Mouse (Mus musculus): ENCODE measurements at regions not wholly inside any gene's neighbourhood (a gene's known extent, or its start where the extent isn't known, plus 50 kb on each side); places are given as distances from the start of the nearest gene placed in this dataset.

DNA sequence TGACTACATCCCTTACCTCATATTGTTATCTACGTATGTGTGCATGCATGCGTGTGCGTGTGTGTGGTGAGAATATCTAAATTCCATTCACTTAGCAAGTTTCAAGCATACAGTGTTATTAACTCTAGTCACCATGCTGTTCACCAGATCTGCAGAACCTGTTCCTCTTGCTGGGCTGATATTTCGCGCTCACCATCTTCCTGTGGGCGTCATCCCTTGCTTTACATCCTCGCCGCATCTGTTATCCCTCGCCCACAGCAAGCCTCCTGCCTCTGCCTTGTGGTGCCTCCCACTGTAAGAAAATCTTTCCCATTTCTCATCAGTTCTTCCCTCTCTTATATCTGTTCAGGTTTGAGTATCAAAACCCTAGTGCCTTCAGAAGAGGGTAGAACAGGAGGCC lies 124.4 kb upstream of the Atp2b1 start:
- no peaks in the 10 kb centered on the region for H3K9me3 ChIP-seq
- H3K4me2 ChIP-seq, result no peak overlapping the region
- no peak for ATAC-seq (ENCODE audit: insufficient read depth, low FRiP score, low read depth)
- no peak overlapping the region for H3K4me3 ChIP-seq (replicated peaks)
- H3K4me1 ChIP-seq, result no peaks in the 10 kb centered on the region
- no peak overlapping the region for H3K27ac ChIP-seq
- no peaks in the 10 kb centered on the region for H3K36me3 ChIP-seq
- WGBS, result 92% methylated on average over 9 of the region's 9 CpGs
- no peaks in the 10 kb centered on the region for H3K27me3 ChIP-seq (replicated peaks)
- no peak overlapping the region for H3K9ac ChIP-seq

DNA sequence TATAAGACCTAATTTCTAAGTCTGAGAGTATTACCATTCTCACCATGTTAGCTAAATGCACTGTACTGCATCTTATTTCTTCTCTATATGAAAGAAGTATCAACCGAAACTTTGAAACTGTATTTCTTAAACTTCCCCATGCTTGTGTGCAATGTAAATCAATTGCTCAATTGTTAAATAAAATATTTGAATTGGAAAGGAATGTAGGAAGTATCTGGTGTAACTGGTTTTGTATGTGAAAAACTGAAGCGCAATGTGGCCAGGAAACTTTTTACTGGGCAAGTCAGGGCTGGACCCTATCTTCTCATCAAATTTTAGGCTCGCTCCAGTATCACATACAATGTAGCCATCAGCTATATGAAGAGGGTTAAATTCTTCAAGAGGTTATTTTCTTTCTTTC lies 123.8 kb upstream of the Atp2b1 start:
- H3K4me3 ChIP-seq (replicated peaks), result no peak overlapping the region
- 86% methylated on average over 3 of the region's 3 CpGs for WGBS
- H3K27me3 ChIP-seq (replicated peaks), result no peaks in the 10 kb centered on the region
- H3K9ac ChIP-seq, result no peak overlapping the region
- H3K9me3 ChIP-seq, result no peaks in the 10 kb centered on the region
- no peak for ATAC-seq (ENCODE audit: insufficient read depth, low FRiP score, low read depth)
- no peaks in the 10 kb centered on the region for H3K36me3 ChIP-seq
- H3K27ac ChIP-seq, result no peak overlapping the region
- H3K4me2 ChIP-seq, result no peak overlapping the region
- H3K4me1 ChIP-seq, result no peaks in the 10 kb centered on the region

DNA sequence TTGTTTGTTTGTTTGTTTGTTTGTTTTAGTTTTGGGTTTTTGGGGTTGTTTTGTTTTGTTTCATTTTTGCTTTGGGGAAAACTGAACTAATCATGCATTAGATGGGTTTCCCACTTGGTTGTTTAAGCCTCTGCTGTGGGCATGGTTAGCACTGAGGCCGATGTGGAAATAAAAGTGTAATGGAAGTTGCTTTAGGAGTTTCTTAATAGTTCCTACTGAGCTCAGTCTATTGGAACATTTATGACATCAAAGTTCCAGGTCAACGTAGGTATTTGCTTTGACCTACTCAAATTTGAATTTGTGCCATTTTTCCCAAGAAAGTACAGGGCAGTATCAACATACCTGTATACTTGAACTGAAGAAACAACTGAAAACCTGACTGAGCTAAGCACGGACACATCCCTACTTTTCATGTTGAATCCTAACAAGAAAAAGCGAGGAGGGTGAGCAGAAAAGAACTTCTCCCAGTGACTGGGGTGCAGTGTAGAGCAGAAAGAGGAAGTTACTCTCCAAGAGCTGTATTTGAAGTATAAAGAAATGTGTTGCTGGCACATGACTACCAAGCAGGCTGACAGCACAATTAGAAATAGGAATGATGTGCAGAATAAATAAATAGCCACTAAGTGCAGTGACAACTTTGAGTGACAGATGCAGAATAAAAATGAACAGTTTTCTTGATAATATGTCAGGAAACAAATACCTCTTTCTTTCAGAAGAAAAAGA lies 122.0 kb upstream of the Atp2b1 start:
- no peak overlapping the region for H3K4me3 ChIP-seq (replicated peaks)
- no peak overlapping the region for H3K9ac ChIP-seq
- H3K9me3 ChIP-seq, result no peaks in the 10 kb centered on the region
- no peak overlapping the region for H3K27ac ChIP-seq
- no peaks in the 10 kb centered on the region for H3K27me3 ChIP-seq (replicated peaks)
- 84% methylated on average over 4 of the region's 4 CpGs for WGBS
- no peaks in the 10 kb centered on the region for H3K4me1 ChIP-seq
- H3K4me2 ChIP-seq, result no peak overlapping the region
- ATAC-seq (ENCODE audit: insufficient read depth, low FRiP score, low read depth), result no peak
- no peaks in the 10 kb centered on the region for H3K36me3 ChIP-seq

- Histone ChIP-seq H3K9me3 (no peaks in the 10 kb centered on the region), H3K4me3 (replicated peaks) (no peak overlapping the region), H3K4me2 (no peak overlapping the region), H3K36me3 (no peaks in the 10 kb centered on the region), H3K27ac (no peak overlapping the region), H3K4me1 (no peaks in the 10 kb centered on the region), H3K27me3 (replicated peaks) (no peaks in the 10 kb centered on the region), H3K9ac (no peak overlapping the region)
- 89% methylated on average over 9 of the region's 9 CpGs for WGBS
- no peak for ATAC-seq (ENCODE audit: insufficient read depth, low FRiP score, low read depth)
Measured at GRCm38 (mm10) chr10:98793926-98794536, 120.2 kb upstream of the Atp2b1 start.

DNA sequence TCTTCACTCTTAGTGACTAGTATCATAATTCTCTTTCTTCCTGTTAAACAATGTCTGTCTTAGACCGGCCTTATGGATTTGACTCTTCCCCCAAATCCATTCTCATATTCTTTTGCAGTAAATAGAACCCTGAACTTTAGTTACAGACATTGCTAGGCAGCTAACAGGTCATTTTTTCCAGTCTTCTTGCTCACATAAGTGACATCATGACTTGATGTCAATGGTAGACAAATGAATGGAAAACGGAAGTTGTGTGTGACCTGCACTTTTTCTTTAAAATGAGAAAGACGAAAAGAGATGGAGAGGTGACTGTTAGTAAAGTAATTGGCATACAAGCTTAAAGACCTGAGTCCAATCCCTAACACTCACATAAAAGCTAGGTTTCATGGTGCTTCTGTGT lies 118.2 kb upstream of the Atp2b1 start:
- WGBS, result 91% methylated on average over 3 of the region's 3 CpGs
- Histone ChIP-seq H3K36me3 (no peaks in the 10 kb centered on the region), H3K4me2 (no peak overlapping the region), H3K4me1 (no peaks in the 10 kb centered on the region), H3K4me3 (replicated peaks) (no peak overlapping the region), H3K27me3 (replicated peaks) (no peaks in the 10 kb centered on the region), H3K9me3 (no peaks in the 10 kb centered on the region), H3K9ac (no peak overlapping the region), H3K27ac (no peak overlapping the region)
- ATAC-seq (ENCODE audit: insufficient read depth, low FRiP score, low read depth), result no peak

GRCm38 (mm10) chr10:98798634-98799415 lies 115.4 kb upstream of the Atp2b1 start:
- Histone ChIP-seq H3K4me1 (no peaks in the 10 kb centered on the region), H3K27me3 (replicated peaks) (no peaks in the 10 kb centered on the region), H3K27ac (no peak overlapping the region), H3K36me3 (no peaks in the 10 kb centered on the region), H3K4me3 (replicated peaks) (no peak overlapping the region), H3K9ac (no peak overlapping the region), H3K9me3 (no peaks in the 10 kb centered on the region), H3K4me2 (no peak overlapping the region)
- ATAC-seq (ENCODE audit: insufficient read depth, low FRiP score, low read depth), result no peak
- WGBS, result 68% methylated on average over 6 of the region's 6 CpGs

- no peak overlapping the region for H3K9ac ChIP-seq
- no peak overlapping the region for H3K27ac ChIP-seq
- H3K36me3 ChIP-seq, result no peaks in the 10 kb centered on the region
- no peak for ATAC-seq (ENCODE audit: insufficient read depth, low FRiP score, low read depth)
- no peak overlapping the region for H3K4me2 ChIP-seq
- no peaks in the 10 kb centered on the region for H3K9me3 ChIP-seq
- 69% methylated on average over 3 of the region's 3 CpGs for WGBS
- no peak overlapping the region for H3K4me3 ChIP-seq (replicated peaks)
- no peaks in the 10 kb centered on the region for H3K27me3 ChIP-seq (replicated peaks)
- no peaks in the 10 kb centered on the region for H3K4me1 ChIP-seq
Measured at GRCm38 (mm10) chr10:98799830-98800229, 114.4 kb upstream of the Atp2b1 start.

DNA sequence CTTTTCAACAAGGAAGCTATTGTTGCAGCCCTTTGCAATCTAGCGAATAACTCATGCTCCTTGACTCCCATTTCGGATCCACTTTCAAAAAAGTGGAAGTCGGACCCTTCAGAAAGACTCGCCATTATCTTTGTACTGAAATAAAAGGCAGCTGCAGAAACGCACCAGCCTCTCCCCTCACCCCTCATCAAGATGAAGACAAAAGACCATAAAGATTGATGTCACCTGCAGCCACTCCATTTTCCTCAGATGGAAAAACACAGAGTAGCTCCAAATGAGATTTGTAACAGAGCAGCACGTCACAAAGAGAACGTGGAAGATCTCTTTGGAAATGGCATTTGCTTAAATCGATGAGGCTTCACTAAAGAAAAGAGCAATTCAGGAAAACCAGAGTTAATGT lies 113.3 kb upstream of the Atp2b1 start:
- Histone ChIP-seq H3K27ac (no peak overlapping the region), H3K36me3 (no peaks in the 10 kb centered on the region), H3K27me3 (replicated peaks) (no peaks in the 10 kb centered on the region), H3K4me3 (replicated peaks) (no peak overlapping the region), H3K9ac (no peak overlapping the region), H3K4me2 (no peak overlapping the region), H3K9me3 (no peaks in the 10 kb centered on the region), H3K4me1 (no peaks in the 10 kb centered on the region)
- no peak for ATAC-seq (ENCODE audit: insufficient read depth, low FRiP score, low read depth)
- whole genome bisulfite sequencing, result 48% methylated on average over 8 of the region's 8 CpGs

DNA sequence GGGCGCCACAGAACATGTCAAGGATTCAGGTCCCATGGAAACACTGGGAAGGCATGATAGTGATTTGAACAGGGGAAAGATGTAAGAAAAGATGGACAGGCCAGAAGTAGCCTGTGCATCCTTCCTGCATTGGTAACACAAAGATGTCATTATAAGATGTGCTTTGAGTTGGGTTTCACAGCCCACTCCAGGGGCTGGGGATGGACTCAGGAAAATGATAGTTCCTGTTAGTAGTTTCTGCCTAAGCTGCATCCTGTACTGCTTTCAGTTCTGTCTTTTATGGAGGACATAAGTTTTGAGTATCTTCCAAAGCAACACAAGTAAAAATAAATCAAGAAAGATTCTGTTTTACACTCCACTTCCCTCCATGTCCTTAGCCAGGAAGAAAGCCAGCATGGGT lies 109.2 kb upstream of the Atp2b1 start:
- 89% methylated on average over 1 of the region's 1 CpGs for WGBS
- Histone ChIP-seq H3K27me3 (replicated peaks) (no peaks in the 10 kb centered on the region), H3K36me3 (no peaks in the 10 kb centered on the region), H3K4me3 (replicated peaks) (no peak overlapping the region), H3K9me3 (no peaks in the 10 kb centered on the region), H3K4me2 (no peak overlapping the region), H3K4me1 (no peaks in the 10 kb centered on the region), H3K9ac (no peak overlapping the region), H3K27ac (no peak overlapping the region)
- ATAC-seq (ENCODE audit: insufficient read depth, low FRiP score, low read depth), result no peak

GRCm38 (mm10) chr10:98806798-98807535 lies 107.2 kb upstream of the Atp2b1 start:
- H3K4me3 ChIP-seq (replicated peaks), result no peak overlapping the region
- H3K4me2 ChIP-seq, result no peak overlapping the region
- no peaks in the 10 kb centered on the region for H3K36me3 ChIP-seq
- H3K9ac ChIP-seq, result no peak overlapping the region
- H3K4me1 ChIP-seq, result no peaks in the 10 kb centered on the region
- no peak for ATAC-seq (ENCODE audit: insufficient read depth, low FRiP score, low read depth)
- H3K27ac ChIP-seq, result no peak overlapping the region
- no peaks in the 10 kb centered on the region for H3K27me3 ChIP-seq (replicated peaks)
- WGBS, result 80% methylated on average over 19 of the region's 19 CpGs
- H3K9me3 ChIP-seq, result no peaks in the 10 kb centered on the region

- Histone ChIP-seq H3K4me1 (no peaks in the 10 kb centered on the region), H3K27ac (no peak overlapping the region), H3K4me3 (replicated peaks) (no peak overlapping the region), H3K4me2 (no peak overlapping the region), H3K9ac (no peak overlapping the region), H3K36me3 (no peaks in the 10 kb centered on the region), H3K27me3 (replicated peaks) (no peaks in the 10 kb centered on the region), H3K9me3 (no peaks in the 10 kb centered on the region)
- ATAC-seq (ENCODE audit: insufficient read depth, low FRiP score, low read depth), result no peak
- WGBS, result 73% methylated on average over 4 of the region's 4 CpGs
Measured at GRCm38 (mm10) chr10:98808644-98809043, 105.6 kb upstream of the Atp2b1 start.

DNA sequence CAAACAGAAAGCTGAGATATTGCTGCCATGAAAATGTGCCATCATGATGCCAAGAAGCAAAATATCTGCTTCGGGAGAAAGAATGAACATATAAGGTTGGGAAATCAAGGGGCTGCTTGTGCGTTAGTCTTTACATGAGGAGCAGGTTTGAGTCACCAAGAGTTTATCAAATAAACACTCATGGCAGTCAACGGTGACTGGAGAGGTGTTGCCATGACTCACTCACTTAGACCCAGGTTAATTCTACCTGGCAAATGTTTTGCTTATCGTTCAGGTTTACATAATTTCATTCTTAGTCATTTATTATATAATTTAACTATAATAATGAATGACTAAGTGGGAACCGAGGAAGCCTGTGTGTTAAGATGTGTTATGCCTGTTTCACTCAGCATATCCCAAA lies 85.2 kb upstream of the Atp2b1 start:
- WGBS, result 76% methylated on average over 5 of the region's 5 CpGs
- Histone ChIP-seq H3K9ac (no peak overlapping the region), H3K4me2 (no peak overlapping the region), H3K27me3 (replicated peaks) (no peaks in the 10 kb centered on the region), H3K4me3 (replicated peaks) (no peak overlapping the region), H3K27ac (no peak overlapping the region), H3K9me3 (no peaks in the 10 kb centered on the region), H3K36me3 (no peaks in the 10 kb centered on the region), H3K4me1 (no peaks in the 10 kb centered on the region)
- ATAC-seq (ENCODE audit: insufficient read depth, low FRiP score, low read depth), result no peak
